Mouse (Mus musculus): ENCODE measurements at regions not wholly inside any gene's neighbourhood (a gene's known extent, or its start where the extent isn't known, plus 50 kb on each side); places are given as distances from the start of the nearest gene placed in this dataset.

GRCm38 (mm10) chr5:148741267-148742004 is 187.7 kb downstream of the Katnal1 start:
- TF ChIP-seq POLR2A (IDR thresholded peaks at IDR 0.05; ENCODE audit: low read depth, low read length) (no peak), CTCF (IDR thresholded peaks at IDR 0.05; ENCODE audit: extremely low read depth, insufficient read depth, insufficient read length, insufficient replicate concordance) (no peak)

Data from spleen, adult 2 months (tissue).